Mouse (Mus musculus) testis, adult 2 months (tissue): Measurements from ENCODE around the gene Letmd1. TPM values are rescaled to one million over a fixed set of nuclear protein-coding genes. Genes with fewer than 3 reads are reported as not detected.
A peak's percentile ranks its signal among the peaks of the same experiment; 100 is the strongest.

Experiments
- H3K27ac ChIP-seq: fragments of 200-500 bp; 2 replicates; pipeline ENCODE4 v1.5.1; 2012; ENCODE audit warnings: low read depth, low read length; ENCODE audit not compliant: control insufficient read depth, insufficient read depth
- H3K27me3 ChIP-seq: fragments of 200-500 bp; 2 replicates; pipeline ENCODE4 v1.6.1; 2012; ENCODE audit warnings: mild to moderate bottlenecking, low read length, moderate library complexity; ENCODE audit not compliant: control insufficient read depth, insufficient read depth
- H3K36me3 ChIP-seq: fragments of 200-500 bp; 2 replicates; pipeline ENCODE4 v1.6.1; 2012; ENCODE audit warnings: mild to moderate bottlenecking, low read length; ENCODE audit not compliant: control insufficient read depth, insufficient read depth
- H3K4me1 ChIP-seq: fragments of 200-500 bp; 2 replicates; pipeline ENCODE4 v1.6.1; 2012; ENCODE audit warnings: low read length; ENCODE audit not compliant: control insufficient read depth, insufficient read depth
- H3K4me3 ChIP-seq: fragments of 200-500 bp; 2 replicates; pipeline ENCODE4 v1.5.1; 2012; ENCODE audit warnings: low read depth, mild to moderate bottlenecking, low read length, moderate library complexity, mixed read lengths; ENCODE audit not compliant: control insufficient read depth
- CTCF ChIP-seq: fragments of 200-500 bp; IDR thresholded peaks from 2 replicates; pipeline ENCODE4 v1.5.1; 2012; ENCODE audit warnings: low read depth, mild to moderate bottlenecking, inconsistent platforms, low read length, moderate library complexity; ENCODE audit not compliant: control insufficient read depth, insufficient read depth, insufficient replicate concordance
- POLR2A ChIP-seq: fragments of 200-500 bp; IDR thresholded peaks from 2 replicates; pipeline ENCODE4 v1.6.1; 2012; ENCODE audit warnings: low read depth, mild to moderate bottlenecking, inconsistent platforms, low read length, moderate library complexity; ENCODE audit not compliant: control insufficient read depth
- polyA plus RNA-seq: library from polyadenylated mRNA; depleted of rRNA; stranded (reverse); fragments of >200 nt; gene quantifications from 2 replicates; pipeline ENCODE4 v1.2.3, GENCODE M21; 2012

Letmd1 gene
- polyA plus RNA-seq, 1 experiment, result 20.0 TPM

GRCm38 (mm10) chr15:100422899-100423860, 45.6 kb upstream of the Letmd1 start:
- peak overlapping the region; percentile 81 for H3K27ac ChIP-seq
- H3K4me1 ChIP-seq, result peaks cover 17% of the 10 kb centered on the region
- peak; percentile 88 for TF ChIP-seq POLR2A
- TF ChIP-seq CTCF, result no peak
- no peaks in the 10 kb centered on the region for H3K27me3 ChIP-seq
- H3K36me3 ChIP-seq, result no peaks in the 10 kb centered on the region
- peak overlapping the region; percentile 90 for H3K4me3 ChIP-seq

- H3K27me3 ChIP-seq, result no peaks in the 10 kb centered on the region
- peak; percentile 42; the same call in 1 of the 2 replicates for TF ChIP-seq POLR2A
- no peak for TF ChIP-seq CTCF
- H3K36me3 ChIP-seq, result no peaks in the 10 kb centered on the region
- peak overlapping the region; percentile 19; the same call in 1 of the 2 replicates for H3K4me3 ChIP-seq
- peaks cover 17% of the 10 kb centered on the region for H3K4me1 ChIP-seq
- peak overlapping the region; percentile 49 for H3K27ac ChIP-seq
These were observed 44.9 kb upstream of the Letmd1 start for GRCm38 (mm10) chr15:100423916-100424315.

GRCm38 (mm10) chr15:100424396-100425122, 44.3 kb upstream of the Letmd1 start, which contains the start of gene Slc11a2:
TSS of gene Slc11a2 (minus strand) at chr15:100425072.
- no peaks in the 10 kb centered on the region for H3K27me3 ChIP-seq
- no peaks in the 10 kb centered on the region for H3K36me3 ChIP-seq
- H3K4me1 ChIP-seq, result peaks cover 17% of the 10 kb centered on the region
- TF ChIP-seq CTCF (no peak), POLR2A (no peak)
- H3K27ac ChIP-seq, result peak within 1 kb of the TSS; percentile 51
- peak within 1 kb of the TSS; percentile 19; the same call in 1 of the 2 replicates for H3K4me3 ChIP-seq

- H3K36me3 ChIP-seq, result no peaks in the 10 kb centered on the region
- no peak overlapping the region for H3K4me3 ChIP-seq
- H3K27ac ChIP-seq, result peak overlapping the region; percentile 59
- H3K27me3 ChIP-seq, result no peaks in the 10 kb centered on the region
- TF ChIP-seq CTCF (no peak), POLR2A (no peak)
- peaks cover 6% of the 10 kb centered on the region for H3K4me1 ChIP-seq
These were observed 40.4 kb upstream of the Letmd1 start for GRCm38 (mm10) chr15:100428296-100428905.

GRCm38 (mm10) chr15:100429959-100430565, 38.8 kb upstream of the Letmd1 start:
- no peaks in the 10 kb centered on the region for H3K27me3 ChIP-seq
- H3K4me1 ChIP-seq, result no peaks in the 10 kb centered on the region
- no peak overlapping the region for H3K4me3 ChIP-seq
- no peak for TF ChIP-seq POLR2A
- no peak for TF ChIP-seq CTCF
- no peaks in the 10 kb centered on the region for H3K36me3 ChIP-seq
- H3K27ac ChIP-seq, result peak overlapping the region; percentile 61; the same call in 1 of the 2 replicates

GRCm38 (mm10) chr15:100433234-100433633, 35.6 kb upstream of the Letmd1 start:
- Histone ChIP-seq H3K27me3 (no peaks in the 10 kb centered on the region), H3K4me1 (no peaks in the 10 kb centered on the region)
- TF ChIP-seq POLR2A (no peak), CTCF (no peak)

More at GRCm38 (mm10) chr15:100433234-100433633, 35.6 kb upstream of the Letmd1 start:
- Histone ChIP-seq H3K27ac (no peak overlapping the region), H3K36me3 (no peaks in the 10 kb centered on the region), H3K4me3 (no peak overlapping the region)
